Mouse (Mus musculus) induced T-regulatory cell, adult 2 months (primary cell): ENCODE results near the gene Pgd.
"Not testable (repeated sequence)": the region's sequence is repeated elsewhere in the genome, so short reads cannot be mapped to it uniquely, and the experiment has no call there.

ENCODE experiments used
- DNase-seq: peaks from one replicate; pipeline ENCODE4 v3.0.0-alpha.2; 2012; ENCODE audit warnings: low read depth

Pgd gene

GRCm38 (mm10) chr4:149166215-149166946 lies at the start of gene Pgd:
Pgd (minus strand) TSS chr4:149166771.
- DNase-seq = peak; percentile 97

GRCm38 (mm10) chr4:149215982-149216381 lies 49.4 kb upstream of the Pgd start:
- DNase-seq = peak; percentile 13

- no peak for DNase-seq
Measured at GRCm38 (mm10) chr4:149215397-149215796, 48.8 kb upstream of the Pgd start.

GRCm38 (mm10) chr4:149214468-149214867 lies 47.9 kb upstream of the Pgd start:
- not testable (repeated sequence) for DNase-seq

- DNase-seq = no peak
Measured at GRCm38 (mm10) chr4:149213466-149213865, 46.9 kb upstream of the Pgd start.

GRCm38 (mm10) chr4:149211441-149211840 lies 44.9 kb upstream of the Pgd start:
- not testable (repeated sequence) for DNase-seq

- no peak for DNase-seq
Measured at GRCm38 (mm10) chr4:149202467-149202866, 35.9 kb upstream of the Pgd start.

- no peak for DNase-seq
Measured at GRCm38 (mm10) chr4:149201110-149201509, 34.5 kb upstream of the Pgd start.

- no peak for DNase-seq
Measured at GRCm38 (mm10) chr4:149197180-149197579, 30.6 kb upstream of the Pgd start.

- DNase-seq = no peak
Measured at GRCm38 (mm10) chr4:149191103-149191502, 24.5 kb upstream of the Pgd start.

- DNase-seq = no peak
Measured at GRCm38 (mm10) chr4:149188563-149188962, 22.0 kb upstream of the Pgd start.

GRCm38 (mm10) chr4:149182755-149183154 lies 16.2 kb upstream of the Pgd start:
- peak; percentile 68 for DNase-seq

GRCm38 (mm10) chr4:149182192-149182591 lies 15.6 kb upstream of the Pgd start:
- DNase-seq = no peak

GRCm38 (mm10) chr4:149179573-149179972 lies 13.0 kb upstream of the Pgd start:
- DNase-seq = no peak

GRCm38 (mm10) chr4:149179160-149179559 lies 12.6 kb upstream of the Pgd start:
- no peak for DNase-seq

GRCm38 (mm10) chr4:149178328-149178727 lies 11.8 kb upstream of the Pgd start:
- DNase-seq = no peak

- DNase-seq = no peak
Measured at GRCm38 (mm10) chr4:149177046-149177445, 10.5 kb upstream of the Pgd start.

GRCm38 (mm10) chr4:149176645-149177044 lies 10.1 kb upstream of the Pgd start:
- DNase-seq = no peak

- no peak for DNase-seq
Measured at GRCm38 (mm10) chr4:149173661-149174060, 7.1 kb upstream of the Pgd start.

GRCm38 (mm10) chr4:149172666-149173065 lies 6.1 kb upstream of the Pgd start:
- DNase-seq = no peak

GRCm38 (mm10) chr4:149172083-149172482 lies 5.5 kb upstream of the Pgd start:
- no peak for DNase-seq

- no peak for DNase-seq
Measured at GRCm38 (mm10) chr4:149171581-149171981, 5.0 kb upstream of the Pgd start.

- DNase-seq = no peak
Measured at GRCm38 (mm10) chr4:149170394-149170931, 3.9 kb upstream of the Pgd start.

- not testable (repeated sequence) for DNase-seq
Measured at GRCm38 (mm10) chr4:149169926-149170325, 3.4 kb upstream of the Pgd start.
